Mouse (Mus musculus) erythroid progenitor cell, adult 5-6 weeks (primary cell): ENCODE results near the gene Hoxa6. TPM values are rescaled to one million over a fixed set of nuclear protein-coding genes. Genes with fewer than 3 reads are reported as not detected.

Experiments used
- ATAC-seq: replicated peaks from 2 replicates; pipeline ENCODE4 v1.8.0; 2016; ENCODE audit warnings: moderate number of reproducible peaks, mild to moderate bottlenecking, moderate TSS enrichment, inconsistent platforms; ENCODE audit not compliant: poor library complexity, low FRiP score, severe bottlenecking
- total RNA-seq, 2 experiments: library from RNA; stranded (forward) in 1 of 2; stranded (reverse) in 1 of 2; fragments of 150-400 nt in 1 of 2; fragments of 186-747, 209-891 nt in 1 of 2; gene quantifications; 2 replicates each; pipeline versions ENCODE4 v1.2.3 to v1.2.4; 2015 to 2017; ENCODE audit warnings: low replicate concordance in 2 of 2

Hoxa6 gene
- total RNA-seq, 2 experiments from 2014 or later, result not detected

- ATAC-seq, result no peak
Observed at GRCm38 (mm10) chr6:52183311-52184080, 25.0 kb downstream of the Hoxa6 start.

- no peak for ATAC-seq
Observed at GRCm38 (mm10) chr6:52182793-52183192, 25.7 kb downstream of the Hoxa6 start.

GRCm38 (mm10) chr6:52182030-52182429 is 26.5 kb downstream of the Hoxa6 start:
- ATAC-seq, result no peak

- ATAC-seq, result no peak
Observed at GRCm38 (mm10) chr6:52180726-52181125, 27.8 kb downstream of the Hoxa6 start.

- ATAC-seq, result no peak
Observed at GRCm38 (mm10) chr6:52180213-52180710, 28.3 kb downstream of the Hoxa6 start.

GRCm38 (mm10) chr6:52179690-52180089 is 28.8 kb downstream of the Hoxa6 start:
- ATAC-seq, result no peak

- no peak for ATAC-seq
Observed at GRCm38 (mm10) chr6:52178918-52179665, 29.4 kb downstream of the Hoxa6 start.

- ATAC-seq, result no peak
Observed at GRCm38 (mm10) chr6:52177806-52178205, 30.7 kb downstream of the Hoxa6 start.

GRCm38 (mm10) chr6:52177061-52177735 is 31.3 kb downstream of the Hoxa6 start, which contains the start of gene 5730596B20Rik:
Gene 5730596B20Rik, plus strand, starts transcription at chr6:52177498.
- ATAC-seq, result no peak

GRCm38 (mm10) chr6:52176391-52176790 is 32.1 kb downstream of the Hoxa6 start:
- no peak for ATAC-seq

- ATAC-seq, result no peak
Observed at GRCm38 (mm10) chr6:52175864-52176263, 32.7 kb downstream of the Hoxa6 start.

GRCm38 (mm10) chr6:52174968-52175751 is 33.4 kb downstream of the Hoxa6 start:
- ATAC-seq, result no peak

- no peak for ATAC-seq
Observed at GRCm38 (mm10) chr6:52173648-52174047, 34.9 kb downstream of the Hoxa6 start.

- no peak for ATAC-seq
Observed at GRCm38 (mm10) chr6:52172501-52172900, 36.0 kb downstream of the Hoxa6 start.

- ATAC-seq, result no peak
Observed at GRCm38 (mm10) chr6:52171938-52172337, 36.6 kb downstream of the Hoxa6 start.

- no peak for ATAC-seq
Observed at GRCm38 (mm10) chr6:52171331-52171730, 37.2 kb downstream of the Hoxa6 start.

GRCm38 (mm10) chr6:52170898-52171223 is 37.7 kb downstream of the Hoxa6 start:
- no peak for ATAC-seq

GRCm38 (mm10) chr6:52170166-52170897 is 38.2 kb downstream of the Hoxa6 start:
- no peak for ATAC-seq

GRCm38 (mm10) chr6:52169499-52170165 is 38.9 kb downstream of the Hoxa6 start:
- ATAC-seq, result no peak
